Mouse (Mus musculus): ENCODE measurements around the gene Gm49336. TPM values are rescaled to one million over a fixed set of nuclear protein-coding genes. Genes with fewer than 3 reads are reported as not detected.

Gene Gm49336
- polyA plus RNA-seq, 1 experiment from 2014 or later, result 68.8 TPM

DNA sequence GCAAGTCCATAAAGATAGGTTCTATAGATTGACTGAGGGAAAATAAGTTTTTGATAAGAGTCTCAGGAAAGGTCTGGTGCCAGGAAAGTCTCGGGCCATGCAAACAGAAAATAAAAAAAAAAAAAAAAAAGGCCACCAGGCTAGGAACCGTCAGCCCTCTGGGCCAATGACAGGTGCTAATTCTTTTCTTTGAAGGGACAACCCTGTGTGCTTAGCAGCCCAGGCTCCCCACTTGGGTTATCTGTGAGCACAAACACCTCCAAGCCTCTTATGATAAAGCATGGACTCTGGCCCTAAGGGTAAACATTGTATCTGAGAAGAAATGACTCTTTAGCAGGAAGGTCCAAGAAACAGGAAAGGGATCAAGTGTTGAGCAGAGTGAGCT, 72.7 kb downstream of the Gm49336 start:
- H3K9ac ChIP-seq (ENCODE audit: low read depth, low read length), result no peak overlapping the region
- H3K4me3 ChIP-seq (ENCODE audit: low read depth, low read length), result no peak overlapping the region
- H3K4me1 ChIP-seq (replicated peaks; ENCODE audit: control insufficient read depth, insufficient read depth, low read length), result no peaks in the 10 kb centered on the region
- DNase-seq (ENCODE audit: low spot score) (no peak), ATAC-seq (ENCODE audit: low FRiP score) (no peak)
- no peaks in the 10 kb centered on the region for H3K36me3 ChIP-seq (ENCODE audit: control insufficient read depth, insufficient read depth, low read length)
- H3K4me2 ChIP-seq (replicated peaks; ENCODE audit: low read depth, low read length), result peak overlapping the region; percentile 99; the same call in 1 of the 2 replicates
- 40% methylated on average over 2 of the region's 2 CpGs for WGBS
- no peaks in the 10 kb centered on the region for H3K9me3 ChIP-seq (ENCODE audit: control insufficient read depth, low read length)
- H3K27me3 ChIP-seq (ENCODE audit: control insufficient read depth, insufficient read depth, low read length), result peaks cover 14% of the 10 kb centered on the region
- no peak overlapping the region for H3K27ac ChIP-seq (ENCODE audit: low read depth, low read length)

DNA sequence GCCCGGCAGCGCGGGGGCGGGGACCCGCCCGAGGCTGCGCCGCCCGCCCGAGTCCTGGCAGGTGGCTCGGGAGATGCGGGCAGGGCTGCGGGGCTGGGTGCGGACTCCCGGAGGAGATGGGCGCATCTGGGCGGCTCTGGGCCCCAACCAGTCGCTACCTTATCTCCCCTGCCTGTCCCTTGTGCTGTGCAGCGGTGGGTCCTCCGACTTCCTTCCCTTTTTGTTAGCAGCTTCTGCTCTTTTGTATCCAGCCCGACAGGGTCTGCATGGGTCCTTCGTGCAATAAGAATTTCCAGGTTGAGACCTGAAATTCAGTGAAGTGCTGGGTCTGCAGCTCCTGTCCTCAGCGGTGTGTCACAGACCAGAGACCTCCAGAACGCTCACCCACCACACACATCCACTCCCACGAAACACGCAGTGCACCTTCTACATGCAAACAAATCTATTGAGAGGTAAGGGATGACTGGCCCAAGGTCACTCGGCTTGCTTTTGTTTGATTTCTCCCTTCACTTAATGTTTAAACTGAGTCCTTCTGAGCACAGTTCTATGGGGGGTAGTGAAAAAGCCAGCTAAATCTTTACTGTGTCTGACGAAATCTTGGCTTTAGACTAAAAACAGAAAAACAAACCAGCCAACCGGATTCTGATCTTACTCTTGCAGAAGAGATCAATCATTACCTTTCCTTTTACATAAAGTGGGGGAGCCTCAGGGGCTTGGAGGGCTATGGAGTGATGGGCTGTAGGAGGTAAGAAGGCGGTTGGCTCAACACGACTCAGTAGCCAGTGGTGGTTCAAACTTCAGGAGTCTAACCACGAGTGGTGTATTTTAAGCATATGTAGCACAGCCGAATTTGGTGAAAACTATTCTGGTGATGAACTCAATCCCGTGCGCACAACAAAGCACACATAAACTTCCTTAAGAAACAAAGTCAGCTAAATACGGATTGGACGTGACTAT, 73.4 kb downstream of the Gm49336 start:
- Histone ChIP-seq H3K36me3 (ENCODE audit: control insufficient read depth, insufficient read depth, low read length) (no peaks in the 10 kb centered on the region), H3K4me1 (replicated peaks; ENCODE audit: control insufficient read depth, insufficient read depth, low read length) (no peaks in the 10 kb centered on the region), H3K4me3 (ENCODE audit: low read depth, low read length) (peak overlapping the region; percentile 75), H3K4me2 (replicated peaks; ENCODE audit: low read depth, low read length) (peak overlapping the region; percentile 99), H3K27ac (ENCODE audit: low read depth, low read length) (0 out of 2 replicates have a peak overlapping the region, but pooled peaks have one; percentile 47), H3K27me3 (ENCODE audit: control insufficient read depth, insufficient read depth, low read length) (peaks cover 14% of the 10 kb centered on the region), H3K9me3 (ENCODE audit: control insufficient read depth, low read length) (no peaks in the 10 kb centered on the region), H3K9ac (ENCODE audit: low read depth, low read length) (peak overlapping the region; percentile 75)
- ATAC-seq (ENCODE audit: low FRiP score) (peak; percentile 61), DNase-seq (ENCODE audit: low spot score) (no peak)
- 20% methylated on average over 34 of the region's 37 CpGs for WGBS

DNA sequence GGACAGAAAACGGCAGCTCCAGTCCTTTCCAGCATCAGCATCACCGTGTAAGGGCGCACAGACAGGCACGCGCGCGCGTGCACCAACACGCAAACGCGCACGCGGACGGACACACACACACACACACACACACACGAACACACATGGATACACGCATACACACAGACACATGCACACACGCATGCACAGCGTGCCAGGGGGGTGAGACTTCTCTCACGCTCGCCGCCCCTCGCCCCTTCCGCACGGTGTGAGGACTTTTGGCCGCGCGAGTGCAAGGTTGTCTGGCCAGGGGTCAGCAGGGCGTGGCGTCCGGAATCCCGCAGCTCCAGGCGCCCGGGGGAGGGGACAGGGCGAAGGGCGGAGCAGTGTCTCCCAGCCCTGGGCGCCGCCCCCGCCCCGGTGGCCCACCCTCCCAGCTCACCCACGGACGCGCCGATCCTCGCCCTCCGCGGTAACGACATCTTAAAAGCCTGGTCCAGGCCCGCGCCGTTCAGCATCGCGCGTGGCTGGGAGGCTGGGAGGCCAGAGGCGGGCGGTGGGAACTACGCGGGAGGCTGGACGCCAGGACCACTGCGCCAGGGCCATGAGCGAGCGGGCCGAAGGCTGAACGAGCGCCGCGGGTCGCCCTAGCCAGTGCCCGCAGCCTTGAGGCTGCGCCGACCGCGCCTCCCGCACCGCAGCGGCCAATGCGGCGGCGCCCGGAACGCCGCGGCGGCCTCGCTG, 74.3 kb downstream of the Gm49336 start:
- Histone ChIP-seq H3K4me1 (replicated peaks; ENCODE audit: control insufficient read depth, insufficient read depth, low read length) (no peaks in the 10 kb centered on the region), H3K27me3 (ENCODE audit: control insufficient read depth, insufficient read depth, low read length) (peaks cover 14% of the 10 kb centered on the region), H3K9me3 (ENCODE audit: control insufficient read depth, low read length) (no peaks in the 10 kb centered on the region), H3K4me2 (replicated peaks; ENCODE audit: low read depth, low read length) (peak overlapping the region; percentile 99), H3K27ac (ENCODE audit: low read depth, low read length) (0 out of 2 replicates have a peak overlapping the region, but pooled peaks have one; percentile 47), H3K9ac (ENCODE audit: low read depth, low read length) (peak overlapping the region; percentile 75), H3K4me3 (ENCODE audit: low read depth, low read length) (peak overlapping the region; percentile 75), H3K36me3 (ENCODE audit: control insufficient read depth, insufficient read depth, low read length) (no peaks in the 10 kb centered on the region)
- WGBS, result 1% methylated on average over 70 of the region's 84 CpGs
- DNase-seq (ENCODE audit: low spot score) (peak; percentile 69), ATAC-seq (ENCODE audit: low FRiP score) (peak; percentile 87)

DNA sequence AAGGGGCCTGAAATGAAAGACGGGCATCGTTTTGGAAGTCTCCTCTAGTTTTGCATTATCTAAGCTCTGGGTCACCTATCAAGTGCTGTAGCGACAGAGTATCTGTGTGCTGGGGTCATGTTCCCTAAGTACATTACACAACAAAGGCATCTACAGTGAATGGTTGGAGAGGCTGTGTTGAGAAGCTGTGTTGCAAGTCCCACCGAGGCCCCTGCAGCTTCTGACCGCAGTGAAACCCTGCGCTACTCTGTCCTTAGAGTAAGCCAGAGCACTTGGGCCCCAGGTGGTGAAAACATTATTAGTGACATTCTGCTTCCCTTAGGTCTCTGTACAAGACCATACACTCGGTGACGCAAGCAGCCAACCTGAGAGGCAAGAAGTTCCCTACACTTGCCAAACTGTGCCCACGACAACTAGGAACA, 74.8 kb downstream of the Gm49336 start:
- peak overlapping the region; percentile 75 for H3K4me3 ChIP-seq (ENCODE audit: low read depth, low read length)
- H3K9me3 ChIP-seq (ENCODE audit: control insufficient read depth, low read length), result no peaks in the 10 kb centered on the region
- no peaks in the 10 kb centered on the region for H3K36me3 ChIP-seq (ENCODE audit: control insufficient read depth, insufficient read depth, low read length)
- H3K4me1 ChIP-seq (replicated peaks; ENCODE audit: control insufficient read depth, insufficient read depth, low read length), result no peaks in the 10 kb centered on the region
- peak overlapping the region; percentile 99 for H3K4me2 ChIP-seq (replicated peaks; ENCODE audit: low read depth, low read length)
- ATAC-seq (ENCODE audit: low FRiP score), result peak; percentile 24; the same call in 1 of the 2 replicates
- 28% methylated on average over 9 of the region's 9 CpGs for WGBS
- H3K27ac ChIP-seq (ENCODE audit: low read depth, low read length), result 0 out of 2 replicates have a peak overlapping the region, but pooled peaks have one; percentile 47
- peaks cover 14% of the 10 kb centered on the region for H3K27me3 ChIP-seq (ENCODE audit: control insufficient read depth, insufficient read depth, low read length)
- DNase-seq (ENCODE audit: low spot score), result no peak
- 0 out of 2 replicates have a peak overlapping the region, but pooled peaks have one; percentile 75 for H3K9ac ChIP-seq (ENCODE audit: low read depth, low read length)

DNA sequence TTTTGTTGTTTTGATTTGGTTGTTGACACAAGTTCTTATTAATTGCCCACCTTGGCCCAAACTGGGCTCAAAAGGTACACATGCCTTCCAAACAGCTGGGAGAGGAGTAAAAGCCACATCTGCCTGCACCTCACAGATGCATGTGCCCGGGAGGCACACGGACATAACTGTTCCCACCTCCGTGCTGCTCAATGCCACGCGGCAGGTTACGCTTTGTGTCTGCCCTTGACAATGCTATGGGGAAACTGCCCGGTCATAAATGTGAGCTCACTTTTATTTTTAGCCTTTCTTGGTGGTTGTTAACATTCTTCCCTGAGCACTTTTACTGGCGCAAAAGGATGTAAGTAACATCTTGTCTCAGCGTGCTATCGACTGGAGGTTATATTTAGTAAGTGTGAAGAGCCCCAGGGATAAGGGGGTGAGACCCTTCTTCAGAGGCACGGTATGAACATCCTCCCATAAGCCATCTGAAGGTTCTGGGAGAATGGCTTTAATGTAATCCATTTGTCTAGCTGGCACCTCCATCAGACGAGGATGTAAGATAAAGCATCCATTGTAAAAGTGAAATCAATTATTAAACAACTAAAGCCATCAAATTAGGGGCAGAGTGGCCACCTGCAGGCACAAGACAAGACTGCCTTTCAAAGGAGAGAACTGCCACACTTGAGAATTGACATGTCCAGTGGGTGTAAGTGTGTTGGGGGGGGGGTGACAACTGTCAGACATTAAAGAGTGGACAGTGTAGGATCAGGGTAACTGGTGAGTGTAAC, 78.8 kb downstream of the Gm49336 start:
- DNase-seq (ENCODE audit: low spot score), result no peak
- ATAC-seq (ENCODE audit: low FRiP score), result no peak

DNA sequence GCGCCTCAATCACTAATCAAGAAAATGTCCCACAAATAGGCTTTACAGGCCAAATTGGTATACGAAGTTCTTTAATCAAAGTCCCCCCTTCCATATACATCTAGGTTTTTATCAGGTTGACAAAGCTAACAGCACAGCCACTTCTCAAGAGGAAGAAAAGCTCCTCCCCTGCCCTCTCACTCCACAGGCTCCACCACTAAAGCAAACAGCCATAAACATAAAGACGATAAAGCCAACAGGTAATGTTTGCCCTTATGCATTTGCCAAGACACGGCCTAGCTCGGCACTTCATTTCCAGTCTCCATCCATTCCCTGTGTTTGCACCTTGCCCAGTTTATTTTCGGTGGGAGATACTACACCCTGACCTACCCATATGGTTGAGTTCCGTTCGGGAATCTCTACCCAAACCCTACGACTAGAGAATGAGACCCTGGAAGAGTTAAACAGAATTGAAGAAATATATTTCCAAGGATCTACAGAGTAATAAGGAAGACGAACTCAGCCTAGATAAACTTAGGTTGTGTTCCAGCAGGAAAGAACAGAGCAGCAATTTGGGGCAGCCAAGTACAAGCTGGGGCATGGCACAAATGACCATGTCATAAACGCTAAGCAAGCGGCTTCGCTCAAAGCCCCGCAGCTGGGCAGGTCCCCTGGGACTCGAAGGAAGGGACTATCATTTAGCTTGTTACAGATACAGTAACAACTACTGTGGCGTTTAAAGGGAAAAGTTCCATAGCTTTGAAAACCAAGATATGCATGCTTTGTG, 80.3 kb downstream of the Gm49336 start:
- whole genome bisulfite sequencing, result 88% methylated on average over 16 of the region's 16 CpGs
- ATAC-seq (ENCODE audit: low FRiP score) (no peak), DNase-seq (ENCODE audit: low spot score) (no peak)
- Histone ChIP-seq H3K9ac (ENCODE audit: low read depth, low read length) (no peak overlapping the region), H3K27ac (ENCODE audit: low read depth, low read length) (no peak overlapping the region), H3K27me3 (ENCODE audit: control insufficient read depth, insufficient read depth, low read length) (peaks cover 5% of the 10 kb centered on the region; the same call in 1 of the 2 replicates), H3K9me3 (ENCODE audit: control insufficient read depth, low read length) (no peaks in the 10 kb centered on the region), H3K4me3 (ENCODE audit: low read depth, low read length) (no peak overlapping the region), H3K4me2 (replicated peaks; ENCODE audit: low read depth, low read length) (no peak overlapping the region), H3K4me1 (replicated peaks; ENCODE audit: control insufficient read depth, insufficient read depth, low read length) (no peaks in the 10 kb centered on the region), H3K36me3 (ENCODE audit: control insufficient read depth, insufficient read depth, low read length) (no peaks in the 10 kb centered on the region)

More for the DNA sequence above, 78.8 kb downstream of the Gm49336 start:
- WGBS, result 66% methylated on average over 12 of the region's 12 CpGs
- no peaks in the 10 kb centered on the region for H3K4me1 ChIP-seq (replicated peaks; ENCODE audit: control insufficient read depth, insufficient read depth, low read length)
- peaks cover 10% of the 10 kb centered on the region; the same call in 1 of the 2 replicates for H3K27me3 ChIP-seq (ENCODE audit: control insufficient read depth, insufficient read depth, low read length)
- no peaks in the 10 kb centered on the region for H3K36me3 ChIP-seq (ENCODE audit: control insufficient read depth, insufficient read depth, low read length)
- no peak overlapping the region for H3K4me2 ChIP-seq (replicated peaks; ENCODE audit: low read depth, low read length)
- no peak overlapping the region for H3K4me3 ChIP-seq (ENCODE audit: low read depth, low read length)
- no peaks in the 10 kb centered on the region for H3K9me3 ChIP-seq (ENCODE audit: control insufficient read depth, low read length)
- H3K9ac ChIP-seq (ENCODE audit: low read depth, low read length), result no peak overlapping the region
- no peak overlapping the region for H3K27ac ChIP-seq (ENCODE audit: low read depth, low read length)

DNA sequence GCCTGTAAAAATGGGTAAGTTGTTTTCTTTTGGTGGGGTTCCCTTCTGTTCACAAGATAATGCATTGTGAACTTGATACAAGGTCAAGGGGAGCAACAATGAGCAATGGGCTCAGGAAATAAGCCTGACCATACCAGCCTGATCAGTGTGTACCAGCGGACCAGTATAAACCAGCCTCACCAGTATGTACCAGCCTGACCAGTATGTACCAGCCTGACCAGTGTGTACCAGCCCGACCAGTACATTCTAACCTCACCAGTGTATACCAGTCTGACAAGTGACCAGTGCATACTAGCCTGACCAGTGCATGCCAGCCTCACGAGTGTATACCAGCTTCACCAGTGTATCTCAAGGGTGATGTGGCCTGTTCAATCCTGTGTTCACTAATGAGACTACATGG, 87.9 kb downstream of the Gm49336 start:
- Histone ChIP-seq H3K9ac (ENCODE audit: low read depth, low read length) (no peak overlapping the region), H3K27me3 (ENCODE audit: control insufficient read depth, insufficient read depth, low read length) (no peaks in the 10 kb centered on the region), H3K9me3 (ENCODE audit: control insufficient read depth, low read length) (no peaks in the 10 kb centered on the region), H3K4me2 (replicated peaks; ENCODE audit: low read depth, low read length) (no peak overlapping the region), H3K27ac (ENCODE audit: low read depth, low read length) (no peak overlapping the region), H3K4me1 (replicated peaks; ENCODE audit: control insufficient read depth, insufficient read depth, low read length) (no peaks in the 10 kb centered on the region), H3K4me3 (ENCODE audit: low read depth, low read length) (no peak overlapping the region), H3K36me3 (ENCODE audit: control insufficient read depth, insufficient read depth, low read length) (no peaks in the 10 kb centered on the region)
- ATAC-seq (ENCODE audit: low FRiP score), result no peak
- 87% methylated on average over 3 of the region's 3 CpGs for WGBS
- DNase-seq (ENCODE audit: low spot score), result no peak
